Mouse (Mus musculus): Measurements from ENCODE around the gene Dtx4.
"Not testable (repeated sequence)": the region's sequence is repeated elsewhere in the genome, so short reads cannot be mapped to it uniquely, and the experiment has no call there.

Dtx4 gene

GRCm38 (mm10) chr19:12501370-12502347, at the start of gene Dtx4:
TSS of gene Dtx4 (minus strand) at chr19:12501454.
- DNase-seq (ENCODE audit: extremely low read depth, insufficient read length, low spot score), result peak; percentile 92

- DNase-seq (ENCODE audit: extremely low read depth, insufficient read length, low spot score), result no peak
Observed at GRCm38 (mm10) chr19:12550005-12550942, 49.0 kb upstream of the Dtx4 start.

GRCm38 (mm10) chr19:12549166-12549565, 47.9 kb upstream of the Dtx4 start:
- DNase-seq (ENCODE audit: extremely low read depth, insufficient read length, low spot score), result no peak

- DNase-seq (ENCODE audit: extremely low read depth, insufficient read length, low spot score), result not testable (repeated sequence)
Observed at GRCm38 (mm10) chr19:12545440-12545839, 44.2 kb upstream of the Dtx4 start, which contains the start of gene Fam111a. TSS of gene Fam111a (plus strand) at chr19:12545740.

DNA sequence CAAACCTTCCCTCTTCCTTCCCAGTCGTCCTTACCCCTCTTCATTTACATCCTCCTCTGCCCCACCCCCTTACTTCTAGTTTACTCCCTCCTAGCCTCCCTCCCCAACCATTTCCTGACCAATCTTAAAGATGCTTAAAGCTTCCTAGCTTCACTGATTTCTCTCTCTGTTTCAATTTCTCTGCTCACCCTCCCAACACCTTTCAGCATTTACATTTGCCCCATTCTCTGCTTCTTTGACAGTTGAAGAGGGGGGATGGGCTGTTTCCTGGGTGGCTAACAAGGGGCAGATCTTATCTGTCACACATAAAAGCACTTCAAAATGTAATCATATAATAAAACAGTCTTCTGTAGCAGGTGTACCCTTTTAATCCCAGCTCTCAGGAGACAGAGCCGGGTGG, 40.4 kb upstream of the Dtx4 start:
- DNase-seq (ENCODE audit: extremely low read depth, insufficient read length, low spot score), result no peak

- no peak for DNase-seq (ENCODE audit: extremely low read depth, insufficient read length, low spot score)
Observed at GRCm38 (mm10) chr19:12540727-12541126, 39.5 kb upstream of the Dtx4 start.

DNA sequence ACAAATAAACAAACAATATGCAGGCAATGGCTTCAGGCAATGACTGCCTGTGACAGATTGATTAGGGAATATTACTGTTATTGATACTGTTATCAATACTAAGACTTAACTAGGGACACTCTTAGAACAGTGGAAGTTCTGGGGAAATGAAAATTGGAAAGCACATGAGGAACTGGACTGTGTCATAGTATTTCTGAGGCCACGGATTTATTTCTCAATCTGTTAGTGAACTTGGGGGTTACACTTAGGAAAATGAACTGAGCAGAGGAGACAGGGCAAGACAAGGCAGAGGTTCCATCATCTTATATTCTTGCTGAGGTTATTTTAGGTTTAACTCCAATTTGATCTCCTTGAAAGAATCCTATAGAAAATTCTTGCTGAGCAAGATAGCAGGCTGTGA, 38.7 kb upstream of the Dtx4 start:
- DNase-seq (ENCODE audit: extremely low read depth, insufficient read length, low spot score), result no peak

GRCm38 (mm10) chr19:12537168-12537567, 35.9 kb upstream of the Dtx4 start:
- no peak for DNase-seq (ENCODE audit: extremely low read depth, insufficient read length, low spot score)

GRCm38 (mm10) chr19:12523377-12523776, 22.1 kb upstream of the Dtx4 start:
- no peak for DNase-seq (ENCODE audit: extremely low read depth, insufficient read length, low spot score)

- DNase-seq (ENCODE audit: extremely low read depth, insufficient read length, low spot score), result no peak
Observed at GRCm38 (mm10) chr19:12518541-12518890, 17.3 kb upstream of the Dtx4 start.

GRCm38 (mm10) chr19:12517671-12518540, 16.7 kb upstream of the Dtx4 start:
- peak; percentile 48 for DNase-seq (ENCODE audit: extremely low read depth, insufficient read length, low spot score)

GRCm38 (mm10) chr19:12514621-12515020, 13.4 kb upstream of the Dtx4 start:
- DNase-seq (ENCODE audit: extremely low read depth, insufficient read length, low spot score), result no peak

- DNase-seq (ENCODE audit: extremely low read depth, insufficient read length, low spot score), result no peak
Observed at GRCm38 (mm10) chr19:12502756-12503155, 1.5 kb upstream of the Dtx4 start.

DNA sequence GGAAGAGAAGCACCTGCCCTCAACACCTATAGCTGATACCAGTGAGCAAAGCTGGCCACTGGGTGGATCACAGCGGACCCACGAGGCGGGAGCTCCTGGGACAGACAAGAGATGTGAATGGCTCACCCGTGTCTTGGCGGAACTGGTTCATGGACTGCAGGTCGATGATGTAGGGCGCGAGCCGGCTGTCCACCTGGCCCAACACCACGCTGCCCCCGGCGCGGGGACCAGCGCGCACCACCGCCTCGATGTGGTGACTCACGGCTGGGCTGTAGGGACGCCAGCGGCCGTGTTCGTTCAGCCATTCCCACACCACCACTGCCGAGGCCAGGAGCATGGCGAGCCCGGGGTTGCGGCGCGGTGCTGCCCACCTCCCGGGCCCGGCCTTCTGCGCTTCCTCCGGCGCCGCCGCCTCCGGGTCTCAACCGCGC, 358 bp downstream of the Dtx4 start:
- DNase-seq (ENCODE audit: extremely low read depth, insufficient read length, low spot score), result peak; percentile 76

- DNase-seq (ENCODE audit: extremely low read depth, insufficient read length, low spot score), result peak; percentile 54
Observed at GRCm38 (mm10) chr19:12500124-12500523, 1.1 kb downstream of the Dtx4 start.

DNA sequence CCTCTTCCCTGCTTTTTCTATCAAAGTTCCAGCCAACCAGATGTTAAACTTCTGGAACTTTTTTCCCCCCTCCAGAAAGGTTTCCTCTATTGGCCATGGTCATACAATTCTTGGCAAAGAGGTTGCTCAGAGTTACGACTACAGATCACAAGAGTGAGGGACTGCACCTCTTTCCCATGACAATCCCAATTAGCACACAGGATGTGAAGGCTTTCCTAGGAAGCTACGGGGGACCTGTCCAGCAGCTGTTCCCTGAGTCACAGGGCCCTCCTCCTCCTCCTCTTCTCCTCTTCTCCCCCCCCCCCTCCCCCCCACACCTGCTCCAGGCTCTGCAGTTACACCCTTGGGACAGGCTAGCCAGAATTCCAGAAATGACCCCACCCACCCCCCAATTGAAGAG, 1.8 kb downstream of the Dtx4 start:
- DNase-seq (ENCODE audit: extremely low read depth, insufficient read length, low spot score), result peak; percentile 16

- no peak for DNase-seq (ENCODE audit: extremely low read depth, insufficient read length, low spot score)
Observed at GRCm38 (mm10) chr19:12498941-12499340, 2.3 kb downstream of the Dtx4 start.

DNA sequence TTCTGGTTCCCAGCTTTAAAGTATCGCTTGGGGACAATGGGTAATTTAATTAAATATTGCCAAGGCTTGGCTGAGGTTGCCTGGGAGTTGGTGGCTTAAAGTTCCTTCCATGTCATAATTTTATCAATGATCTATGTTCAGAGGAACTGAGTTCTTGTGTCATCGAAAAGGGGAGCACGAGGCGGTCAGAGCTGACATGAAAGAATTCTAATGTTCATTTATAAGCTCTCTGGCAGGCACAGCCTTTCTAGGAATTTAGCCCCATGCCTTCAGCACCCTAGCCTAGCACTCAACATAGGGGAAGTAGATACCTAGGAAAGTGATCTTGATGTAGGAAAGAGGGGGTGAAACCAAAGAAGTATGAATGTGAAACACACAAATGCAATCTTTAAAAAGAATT, 2.9 kb downstream of the Dtx4 start:
- no peak for DNase-seq (ENCODE audit: extremely low read depth, insufficient read length, low spot score)

- DNase-seq (ENCODE audit: extremely low read depth, insufficient read length, low spot score), result no peak
Observed at GRCm38 (mm10) chr19:12497909-12498308, 3.3 kb downstream of the Dtx4 start.

DNA sequence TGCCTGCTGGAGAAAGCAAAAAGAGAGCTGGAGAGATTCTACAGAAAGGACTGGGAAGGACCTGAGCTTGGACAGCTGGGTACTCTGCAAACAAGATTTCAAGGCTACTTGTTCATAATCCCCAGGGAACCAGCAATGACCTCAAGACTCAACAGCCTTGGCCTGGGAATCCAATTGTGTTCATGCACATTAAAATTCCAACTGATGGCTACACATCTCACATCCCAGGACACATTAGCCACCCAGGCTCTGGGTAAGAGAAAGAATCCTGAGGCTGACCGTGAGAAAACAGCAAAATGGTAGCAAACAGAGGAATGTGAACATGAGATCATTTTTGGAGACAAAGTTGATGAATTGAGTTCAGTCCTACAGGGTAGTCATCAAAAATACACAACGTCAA, 5.0 kb downstream of the Dtx4 start:
- no peak for DNase-seq (ENCODE audit: extremely low read depth, insufficient read length, low spot score)
